Mouse (Mus musculus): Measurements from ENCODE around the gene Tmtc1.

Tmtc1 gene

DNA sequence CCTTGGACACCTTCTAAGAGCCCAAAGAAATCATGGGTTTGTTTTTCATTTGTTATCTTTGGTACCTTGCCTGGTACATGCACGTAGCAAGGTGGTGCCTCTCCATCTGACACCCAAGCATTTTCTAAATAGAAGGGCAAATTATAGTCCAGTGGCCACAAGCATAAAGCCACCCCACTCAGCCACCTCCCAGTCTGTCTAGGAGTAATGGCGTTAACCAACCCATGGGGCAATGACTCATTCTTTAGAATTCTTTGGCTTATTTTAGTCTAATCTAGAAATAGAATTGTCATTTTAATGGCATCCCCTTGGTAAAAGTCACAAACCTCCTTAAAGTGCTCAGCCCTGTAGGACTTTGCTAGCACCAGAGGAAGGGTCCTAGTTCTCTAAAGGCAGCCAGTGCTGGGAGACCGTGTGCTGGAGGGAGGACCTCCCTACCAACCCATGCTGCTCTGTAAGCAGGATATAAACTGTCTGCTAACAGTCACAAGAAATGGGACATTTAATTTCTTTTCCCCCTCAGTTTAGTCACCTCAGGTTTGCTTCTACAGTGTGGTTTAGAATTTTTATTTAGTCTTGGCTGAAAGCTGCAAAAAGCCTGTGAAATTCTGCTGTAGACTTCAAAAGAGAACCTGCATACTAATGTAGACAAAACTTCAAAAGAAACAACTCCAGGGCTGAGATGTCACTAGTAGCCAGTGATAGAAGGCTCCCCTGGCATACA lies 209.9 kb downstream of the Tmtc1 start:
- no peak for DNase-seq

DNA sequence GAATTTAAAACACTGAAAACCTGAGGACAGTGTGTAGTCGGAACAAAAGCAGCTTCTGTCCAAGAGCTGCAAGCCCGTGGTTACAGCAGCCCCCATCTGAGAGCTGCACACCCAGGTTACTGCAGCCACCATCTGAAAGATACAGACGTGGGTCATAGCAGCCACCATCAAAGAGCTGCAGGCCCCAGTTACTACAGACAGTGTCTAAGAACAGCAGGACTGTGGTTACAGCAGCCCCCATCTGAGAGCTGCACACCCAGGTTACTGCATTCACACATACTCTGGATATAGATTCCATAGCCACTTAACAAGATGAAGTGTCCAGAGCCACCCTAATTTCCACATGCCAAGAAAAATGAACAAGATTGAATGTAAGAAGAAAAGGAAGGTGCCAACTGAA lies 216.6 kb downstream of the Tmtc1 start:
- no peak for DNase-seq

DNA sequence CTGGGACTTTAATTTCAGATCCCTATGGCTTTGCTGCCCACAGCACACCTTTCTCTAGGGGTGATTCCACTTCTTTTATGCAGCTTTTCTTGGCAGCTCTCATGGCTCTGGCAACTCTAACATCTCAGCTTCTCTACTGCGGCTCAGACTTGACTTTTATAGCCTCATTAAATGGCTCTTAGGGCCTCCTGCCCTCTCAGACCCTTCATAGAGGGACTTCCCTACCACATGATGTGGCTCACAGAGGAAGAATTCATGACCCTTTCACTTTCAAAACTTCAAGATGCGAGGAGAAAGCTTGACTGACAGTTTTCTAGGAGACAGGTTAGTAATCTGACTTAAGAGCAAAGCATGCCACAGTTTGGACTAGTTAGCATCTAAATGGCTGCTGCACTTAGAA lies 221.5 kb downstream of the Tmtc1 start:
- DNase-seq: no peak

DNA sequence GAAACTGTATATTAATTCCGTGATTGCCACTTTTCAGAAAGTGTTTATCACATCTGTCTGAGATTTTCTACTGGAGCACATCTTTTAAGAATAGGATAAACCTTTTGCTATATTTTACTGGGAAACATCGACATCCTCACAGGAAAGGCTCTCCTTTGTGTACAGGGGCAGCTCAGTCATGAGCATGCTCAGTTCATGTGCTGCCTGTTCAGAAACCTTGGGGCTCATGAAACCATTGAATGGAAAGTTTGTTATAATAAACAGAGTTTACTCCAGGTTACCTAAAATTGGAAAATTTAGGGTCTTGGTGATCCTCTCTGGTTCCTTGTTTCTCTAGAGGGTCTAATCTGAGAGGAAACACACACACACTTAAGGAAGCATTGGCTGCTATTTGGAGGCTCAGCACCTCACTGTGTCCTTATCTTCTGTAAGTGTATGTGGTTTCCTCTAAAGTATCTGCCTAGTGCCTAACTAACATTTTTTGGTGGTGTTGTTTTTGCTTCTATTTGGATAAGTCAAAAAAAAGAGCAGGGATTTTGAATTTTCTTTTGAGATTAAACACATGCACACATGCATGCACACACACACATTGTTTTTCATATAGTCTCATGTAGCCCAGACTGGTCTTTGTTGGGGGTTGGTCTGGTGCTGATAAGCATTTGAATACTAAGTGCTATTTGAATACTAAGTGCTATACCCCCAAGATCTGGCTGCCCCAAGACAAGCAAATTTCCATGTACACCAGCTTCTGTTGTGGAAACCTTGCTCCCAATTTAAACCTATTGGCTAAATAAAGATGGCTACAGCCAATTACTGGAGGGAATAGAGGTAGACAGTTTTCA lies 225.7 kb downstream of the Tmtc1 start:
- DNase-seq: no peak

DNA sequence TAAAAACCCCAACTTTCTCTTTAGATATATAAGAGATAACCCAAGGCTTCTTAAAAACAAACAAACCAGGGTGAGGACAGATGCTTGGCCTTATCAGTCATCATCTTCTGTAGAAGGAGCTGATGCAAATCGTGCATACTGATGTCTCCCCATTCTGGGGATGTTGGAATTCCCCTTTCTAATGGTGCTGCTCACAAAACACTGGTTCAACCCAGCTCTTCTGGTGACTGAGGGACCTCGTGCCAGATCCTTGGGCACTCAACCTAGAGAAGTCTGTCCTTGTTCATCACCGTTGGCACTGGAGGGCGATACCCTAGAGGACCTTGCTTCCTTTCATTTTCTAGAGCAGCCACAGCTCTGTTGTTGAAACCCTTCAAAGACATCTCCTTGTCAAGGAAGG lies 227.4 kb downstream of the Tmtc1 start:
- no peak for DNase-seq

DNA sequence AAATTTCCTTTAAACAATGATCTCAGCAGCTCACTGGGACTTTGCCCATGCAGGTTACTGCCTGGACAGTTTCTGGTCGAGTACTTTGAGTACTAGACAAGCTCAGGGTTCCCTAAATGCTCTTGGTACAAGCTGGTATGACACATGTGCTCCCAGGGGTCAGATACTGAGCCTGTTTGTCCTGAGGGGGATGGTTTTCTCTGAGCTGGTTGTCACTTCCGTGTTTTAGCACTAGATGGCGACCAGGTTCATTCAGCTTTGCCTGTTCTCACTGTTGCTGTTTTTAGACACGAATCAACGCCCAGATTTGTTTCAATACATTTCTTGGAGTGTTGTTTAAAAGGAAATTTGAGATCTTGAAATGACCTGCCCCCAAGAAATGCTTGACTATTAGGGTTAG lies 229.4 kb downstream of the Tmtc1 start:
- peak; percentile 42 for DNase-seq

DNA sequence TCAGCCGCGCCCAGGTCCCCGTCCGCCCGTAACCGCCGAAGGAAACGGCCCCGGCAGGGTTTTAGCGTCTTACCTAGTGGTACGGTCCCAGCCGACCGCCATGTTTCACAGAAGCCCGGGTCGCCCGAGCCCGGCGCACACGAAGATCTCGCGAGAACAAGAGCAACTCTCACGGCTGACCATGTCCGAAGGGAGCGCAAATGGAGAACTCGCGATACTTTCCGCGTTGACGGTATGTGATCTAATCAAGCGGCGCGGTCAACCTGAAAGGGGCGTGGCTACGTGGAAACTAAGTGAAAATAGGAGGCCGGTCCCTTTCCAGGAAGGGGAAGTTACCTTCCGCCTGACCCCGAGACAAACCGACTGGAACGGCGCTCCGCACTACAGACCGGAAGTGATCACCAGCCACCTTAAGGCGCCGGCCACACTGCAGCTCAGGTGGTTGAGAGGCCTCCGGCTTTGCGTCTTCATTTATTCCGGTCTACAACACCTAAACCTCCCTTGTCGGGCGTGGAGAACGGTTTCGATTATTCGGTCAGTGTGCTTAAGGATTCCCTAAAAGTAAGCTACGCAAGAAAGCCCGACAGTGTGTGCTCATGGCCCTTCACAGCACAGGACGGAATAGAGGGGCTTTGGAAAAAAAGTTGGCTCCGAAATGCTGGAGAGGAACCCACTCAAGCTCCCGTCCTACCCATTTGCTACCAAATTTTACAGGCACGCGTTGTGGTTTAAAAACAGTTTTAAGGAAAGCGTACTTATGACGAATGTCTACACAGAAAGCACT lies 232.1 kb downstream of the Tmtc1 start, which contains the start of gene Ergic2:
Gene Ergic2 (minus strand): TSS at position 478 of the 784 bp plus-strand sequence.
- peak; percentile 96 for DNase-seq

DNA sequence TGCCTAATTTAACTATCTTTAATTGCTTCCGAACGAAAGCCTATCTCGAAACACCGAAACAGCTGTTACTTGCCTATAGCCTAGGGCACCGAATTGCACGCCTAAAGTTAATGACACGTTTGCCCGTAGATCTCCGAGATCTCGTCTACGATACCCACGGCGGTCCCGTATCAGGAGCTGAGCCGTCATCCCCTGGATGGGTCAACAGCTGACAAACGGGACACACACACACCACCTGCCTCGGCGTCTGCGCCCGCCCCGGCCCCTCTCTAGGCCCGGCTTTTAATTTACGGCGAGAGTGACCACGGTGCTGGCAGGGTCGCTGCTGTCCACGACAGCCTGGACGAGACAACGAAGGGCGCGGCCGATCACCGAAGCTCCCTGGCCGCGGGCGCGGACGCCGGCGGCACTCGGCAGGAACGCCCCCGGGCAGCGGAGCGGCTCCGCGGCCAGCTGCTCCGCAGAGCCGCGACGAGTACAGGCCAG lies 232.8 kb downstream of the Tmtc1 start:
- DNase-seq: peak; percentile 33

DNA sequence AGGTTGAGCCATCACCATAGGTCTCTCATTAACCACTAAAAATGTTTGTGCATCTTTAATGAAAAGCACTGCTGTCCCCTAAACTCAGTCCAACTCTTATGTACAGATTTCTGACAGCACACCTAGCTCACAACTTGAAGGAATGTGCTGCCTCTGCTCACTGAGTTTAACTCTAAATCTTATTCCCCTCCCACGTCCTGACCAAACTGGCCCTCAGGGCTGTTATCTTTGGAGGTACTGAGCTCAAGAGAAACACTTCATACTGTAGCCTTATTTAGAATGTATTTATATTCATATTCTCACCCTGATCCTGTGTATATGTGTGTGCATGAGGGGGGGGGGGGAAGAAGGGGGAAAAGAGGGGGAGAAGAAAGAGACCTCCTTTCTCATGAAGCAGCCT lies 236.7 kb downstream of the Tmtc1 start:
- DNase-seq: no peak

DNA sequence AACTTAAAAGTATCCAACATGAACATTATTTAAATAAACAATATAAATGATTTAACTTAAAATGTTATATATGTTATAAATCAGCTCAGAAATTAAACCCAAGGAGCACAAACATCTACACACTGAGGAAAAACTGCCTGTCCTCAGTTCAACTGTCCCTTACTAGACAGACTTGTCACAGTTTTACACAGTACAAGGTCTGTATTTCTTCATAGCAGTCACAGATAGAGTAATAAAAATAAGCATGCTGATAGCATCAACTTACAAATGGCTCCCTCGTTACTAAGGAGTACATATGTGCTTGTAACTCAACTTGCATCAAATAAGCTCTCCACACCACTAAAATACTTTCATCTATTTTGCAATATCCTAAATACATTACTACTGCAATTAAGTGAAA lies 239.1 kb downstream of the Tmtc1 start:
- no peak for DNase-seq

DNA sequence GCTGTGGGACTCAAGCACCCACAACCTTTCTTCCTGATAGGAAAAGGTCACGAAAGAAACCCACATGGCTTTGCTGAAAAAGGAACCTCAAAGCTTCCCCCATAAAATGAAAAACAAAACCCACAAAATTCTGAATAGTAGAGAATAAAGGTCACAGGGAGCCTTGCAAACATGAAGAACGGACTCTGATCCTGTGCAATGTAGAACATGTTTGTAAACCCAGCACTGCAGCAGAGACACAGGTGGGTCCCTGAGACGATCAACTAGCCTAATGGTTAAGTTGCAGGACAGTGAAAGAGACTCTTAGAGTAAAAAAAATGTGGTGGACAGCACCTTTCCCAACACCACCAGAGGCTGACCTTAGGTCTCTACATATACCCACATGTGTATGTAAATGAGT lies 244.5 kb downstream of the Tmtc1 start:
- no peak for DNase-seq

DNA sequence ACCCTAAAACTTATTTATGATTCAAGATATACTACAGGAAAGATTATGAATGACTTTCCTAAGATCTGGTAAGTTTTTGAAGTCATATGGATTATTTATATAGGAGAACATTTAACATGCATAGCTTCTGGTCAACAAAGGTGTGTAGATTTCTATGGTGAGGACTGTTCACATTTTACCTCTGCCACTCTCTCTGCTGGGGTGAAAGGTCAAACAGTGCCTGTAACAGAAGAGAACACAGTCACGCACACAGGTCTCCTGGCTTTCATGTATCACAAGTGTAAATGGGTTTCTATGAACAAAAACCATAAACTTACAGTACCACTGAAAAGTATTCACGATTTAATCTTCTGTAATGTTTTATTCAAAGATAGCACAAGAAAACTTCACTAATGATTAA lies 245.0 kb downstream of the Tmtc1 start:
- DNase-seq: no peak

DNA sequence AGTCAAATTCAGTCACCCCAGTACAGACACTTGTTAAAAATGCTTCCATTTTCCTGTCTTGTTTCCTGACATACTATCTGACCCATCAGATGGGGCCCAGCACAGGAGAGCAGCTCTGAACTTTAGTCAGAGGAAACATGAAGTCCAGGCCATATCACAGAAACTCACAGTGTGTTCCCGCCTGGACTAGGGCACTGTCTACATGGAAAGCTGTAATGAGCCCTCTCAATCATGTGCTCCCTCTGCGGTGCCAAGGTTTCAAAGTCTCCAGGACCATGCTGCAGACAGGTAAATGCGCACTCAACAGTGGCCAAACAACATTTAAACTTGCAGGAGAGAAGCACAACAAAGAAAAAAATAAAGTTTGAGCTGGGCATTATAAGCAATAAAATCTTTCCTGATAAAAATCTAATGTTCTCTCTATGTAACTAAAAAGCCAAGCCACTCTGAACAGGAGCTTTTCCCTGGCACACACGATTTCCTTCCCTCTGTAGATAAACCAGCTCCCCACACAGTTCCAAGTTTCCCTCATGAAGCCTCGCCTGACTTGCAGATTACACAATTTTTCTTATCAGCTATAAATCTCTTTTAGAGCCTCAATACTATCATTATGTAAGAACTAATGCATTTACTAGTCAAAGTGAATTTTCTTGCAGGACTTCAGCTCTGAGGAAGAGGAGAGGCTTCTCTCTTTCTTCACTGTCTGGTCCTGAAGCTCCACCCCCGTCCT lies 250.1 kb downstream of the Tmtc1 start:
- no peak for DNase-seq

DNA sequence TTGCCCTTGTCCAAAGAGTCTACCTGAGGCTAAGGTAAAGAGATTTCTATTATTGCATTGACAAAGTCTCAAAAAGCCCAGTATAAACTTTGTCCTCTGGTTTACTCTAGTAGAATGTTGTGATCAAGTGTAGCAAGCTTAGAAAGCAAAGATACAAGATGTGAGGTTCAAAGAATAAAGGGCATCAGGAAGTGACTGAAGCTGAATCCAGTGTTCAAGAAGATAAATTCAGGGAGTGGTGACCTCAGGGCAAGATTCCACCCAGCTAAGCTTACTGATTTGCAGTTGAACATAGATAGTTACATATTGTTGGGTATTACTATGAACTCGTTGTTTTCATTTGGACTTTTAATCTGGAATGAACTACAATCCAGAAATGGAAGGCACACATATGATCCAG lies 258.5 kb downstream of the Tmtc1 start:
- no peak for DNase-seq
